Mouse (Mus musculus): ENCODE results near the gene Herc4. TPM values are rescaled to one million over a fixed set of nuclear protein-coding genes. Genes with fewer than 3 reads are reported as not detected.

Herc4 gene
- 10 to 100 TPM; 92.3 to 93.1 TPM for total RNA-seq (2021)
- long read RNA-seq, experiment 1, transcript Herc4-201 (25 exons, 3,898 nt), result major isoform, 13 of 29 reads
- long read RNA-seq, experiment 1, partial matches to known transcripts, result 4 of 29 reads
- long read RNA-seq, experiment 1, other reads (novel, unspliced or antisense), result 12 of 29 reads
- long read RNA-seq, experiment 2, transcript Herc4-201 (25 exons, 3,898 nt), result major isoform, 30 of 77 reads
- long read RNA-seq, experiment 2, partial matches to known transcripts, result 12 of 77 reads
- long read RNA-seq, experiment 2, other reads (novel, unspliced or antisense), result 32 of 77 reads

DNA sequence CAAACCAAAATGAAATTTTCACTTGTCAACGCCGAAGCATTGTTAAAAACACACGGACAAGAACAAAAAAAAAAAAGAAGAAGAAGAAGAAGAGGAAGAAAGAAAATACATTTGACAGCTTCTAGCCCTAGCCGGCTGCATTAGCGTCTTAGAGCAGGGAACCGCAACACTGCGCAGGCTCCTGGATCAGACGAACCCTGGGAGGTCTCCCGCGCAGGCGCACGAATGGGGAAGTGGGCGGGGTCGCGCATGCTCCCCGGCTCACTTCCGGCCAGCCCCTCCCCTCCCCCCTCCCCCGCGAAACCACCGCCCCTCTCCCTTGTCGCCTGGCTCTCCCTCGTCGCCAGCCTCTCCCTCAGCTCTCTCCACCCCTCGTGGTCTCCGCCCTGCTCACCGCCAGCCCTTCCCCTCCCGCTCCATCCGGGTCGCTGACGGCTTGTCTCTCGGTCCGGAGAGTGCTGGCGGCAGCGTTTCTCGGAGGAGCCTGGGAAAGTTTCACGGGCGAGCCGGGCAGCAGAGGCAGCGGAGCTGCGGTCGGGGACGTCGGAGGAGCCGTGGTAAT lies at the start of gene Herc4:
TSS of gene Herc4 (plus strand) at position 318 of the 562 bp plus-strand sequence.
- DNase-seq (ENCODE audit: low spot score in 2 of 2), result peak; percentile 86 to 95

DNA sequence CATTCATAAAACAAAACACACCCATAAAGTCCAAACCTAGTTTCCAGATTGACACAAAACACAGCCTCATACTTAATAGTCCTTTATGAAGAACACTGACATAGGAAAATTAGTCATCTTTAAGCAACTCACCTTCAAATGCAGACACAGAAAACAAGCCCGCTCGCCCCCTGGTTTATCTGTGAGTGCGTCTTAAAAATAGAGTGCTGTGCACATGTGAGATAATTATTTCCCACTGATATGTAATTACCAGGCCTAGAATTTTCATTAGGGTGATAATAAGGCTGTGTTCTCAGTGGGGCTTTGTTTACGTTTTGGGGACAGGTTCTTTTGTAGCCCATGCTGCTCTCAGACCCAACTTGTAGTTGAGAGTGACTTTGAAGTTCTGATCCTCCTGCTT lies 44.6 kb upstream of the Herc4 start:
- DNase-seq (ENCODE audit: low spot score in 2 of 2), result no peak

DNA sequence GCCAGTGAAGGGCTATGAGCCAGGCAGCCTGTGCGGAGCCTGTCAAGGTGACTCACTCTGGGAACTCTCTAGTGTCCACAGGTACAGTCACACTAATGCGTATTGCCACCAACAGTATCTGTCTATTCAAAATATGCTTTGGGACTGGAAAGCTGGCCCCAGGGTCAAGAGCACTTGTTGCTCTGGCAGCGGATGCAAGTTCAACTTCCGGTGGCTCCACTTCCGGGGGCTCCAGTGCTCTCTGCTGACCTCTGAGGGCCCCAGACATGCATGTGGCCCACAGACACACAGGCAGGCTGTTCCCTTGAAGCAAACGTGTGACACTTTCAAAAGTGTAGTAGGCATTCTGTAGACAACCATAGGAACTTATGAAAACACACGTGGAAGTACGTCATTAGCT lies 42.1 kb upstream of the Herc4 start:
- DNase-seq (ENCODE audit: low spot score in 2 of 2), result no peak

DNA sequence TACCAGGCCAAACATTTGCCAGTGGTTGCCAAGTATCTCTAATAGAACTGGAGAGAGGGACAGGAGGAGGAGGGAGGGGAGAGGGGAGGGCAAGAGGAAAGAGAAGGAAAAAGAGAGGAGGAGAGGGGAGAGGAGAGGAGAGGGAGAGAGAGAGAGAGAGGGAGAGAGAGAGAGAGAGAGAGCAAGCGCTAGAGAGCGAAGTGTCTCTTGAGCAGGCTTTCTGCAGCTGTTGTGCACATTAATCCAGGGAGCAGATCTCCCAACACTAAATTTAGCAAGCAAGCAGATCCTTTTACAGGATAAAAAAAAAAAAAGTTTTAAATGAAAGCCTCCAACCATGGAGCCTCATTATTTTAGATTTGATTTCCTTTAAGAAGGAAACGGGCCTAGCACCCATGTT lies 40.6 kb upstream of the Herc4 start:
- no peak for DNase-seq (ENCODE audit: low spot score in 2 of 2)

DNA sequence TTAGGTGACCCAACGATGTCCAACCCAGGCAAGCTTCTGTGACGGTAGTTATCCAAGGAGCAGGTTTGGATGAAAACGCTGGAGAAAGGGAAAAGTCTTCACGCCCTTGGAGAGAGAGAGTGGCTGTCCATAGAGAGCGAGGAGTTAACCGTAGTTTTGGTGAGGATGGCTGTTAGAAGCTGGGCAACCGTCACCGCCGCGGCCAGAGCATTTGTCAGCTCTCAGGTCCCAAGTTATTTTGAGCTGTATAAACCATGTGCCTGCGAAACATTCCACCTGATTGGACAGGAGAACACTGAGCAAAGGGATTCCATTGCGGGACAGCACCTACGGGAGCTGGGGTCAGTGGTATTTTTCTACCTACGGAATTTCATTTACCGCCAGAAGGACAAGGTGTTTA lies 39.9 kb upstream of the Herc4 start, which contains the start of gene Mypn:
TSS of gene Mypn (minus strand) at position 225 of the 400 bp plus-strand sequence.
- DNase-seq (ENCODE audit: low spot score in 2 of 2), result no peak

DNA sequence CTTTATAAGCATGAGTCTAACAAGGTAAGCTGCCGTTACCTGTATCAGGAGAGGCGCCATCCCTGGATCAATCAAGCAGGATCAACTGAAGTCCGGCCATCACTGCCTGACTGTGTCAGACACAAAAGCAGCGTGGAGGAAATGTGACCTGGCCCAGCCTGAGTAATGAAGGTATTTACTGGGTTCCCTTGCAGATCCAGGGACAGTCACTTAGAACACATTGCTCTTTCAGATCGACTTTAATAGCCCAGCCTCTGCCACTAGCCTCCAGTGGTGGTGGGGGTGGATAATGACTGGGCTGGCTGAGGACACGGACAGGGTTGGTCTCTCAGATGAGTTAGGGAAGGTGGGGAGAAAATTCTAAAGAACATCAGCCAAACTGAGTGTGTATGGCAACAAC lies 34.7 kb upstream of the Herc4 start:
- no peak for DNase-seq (ENCODE audit: low spot score in 2 of 2)

DNA sequence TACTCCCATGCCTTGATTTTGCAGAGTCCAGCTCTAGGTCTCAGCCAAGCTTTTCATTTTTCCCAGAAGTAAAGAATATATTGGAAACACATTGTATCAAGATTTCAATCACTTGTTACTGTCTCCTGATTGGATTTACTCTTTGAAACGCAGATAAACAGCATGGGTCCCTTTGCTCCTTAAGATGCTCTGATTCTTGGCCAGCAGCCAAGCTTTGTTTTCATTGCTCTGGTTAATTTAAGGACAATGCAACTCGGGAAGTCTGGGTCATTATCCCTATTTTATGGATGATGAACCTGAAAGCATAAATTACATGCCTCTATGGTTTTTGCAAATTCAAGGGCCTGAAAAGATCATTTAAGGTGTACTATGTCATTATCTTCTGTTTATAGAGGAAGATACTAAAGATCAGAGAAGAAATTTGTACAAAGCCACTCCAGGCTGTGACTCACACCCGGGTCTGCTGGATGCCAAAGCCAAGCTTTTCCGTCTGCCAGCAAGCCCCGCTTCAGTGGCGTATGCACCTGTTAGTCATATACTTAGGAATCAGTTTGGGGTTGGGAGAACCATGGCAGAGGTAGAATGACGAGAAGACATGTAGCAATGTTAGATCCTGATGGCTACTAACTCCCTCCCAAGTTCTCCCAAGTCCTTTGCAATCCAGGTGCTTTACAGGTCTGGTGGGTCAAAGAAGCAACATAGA lies 22.4 kb upstream of the Herc4 start:
- no peak for DNase-seq (ENCODE audit: low spot score in 2 of 2)

DNA sequence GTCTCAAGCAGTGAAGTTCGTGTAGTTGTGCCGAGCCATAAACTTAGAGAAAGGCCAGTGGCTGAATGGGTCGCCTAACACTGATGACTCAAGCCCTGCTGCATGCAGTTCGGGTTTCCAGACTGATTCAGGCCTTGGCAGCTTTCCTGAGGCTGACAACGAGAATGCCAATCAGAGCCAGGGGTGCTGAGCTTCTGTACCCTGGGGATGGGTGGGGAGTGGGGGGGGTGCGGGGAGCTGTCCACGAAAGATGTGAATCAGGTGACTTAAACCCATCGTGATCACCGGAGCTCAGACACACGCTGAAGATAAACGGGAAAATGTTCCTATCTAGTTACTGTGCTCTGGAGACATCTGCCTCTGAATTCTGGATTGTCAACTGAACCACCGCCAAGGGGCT lies 19.3 kb upstream of the Herc4 start:
- DNase-seq (ENCODE audit: low spot score in 2 of 2), result no peak

DNA sequence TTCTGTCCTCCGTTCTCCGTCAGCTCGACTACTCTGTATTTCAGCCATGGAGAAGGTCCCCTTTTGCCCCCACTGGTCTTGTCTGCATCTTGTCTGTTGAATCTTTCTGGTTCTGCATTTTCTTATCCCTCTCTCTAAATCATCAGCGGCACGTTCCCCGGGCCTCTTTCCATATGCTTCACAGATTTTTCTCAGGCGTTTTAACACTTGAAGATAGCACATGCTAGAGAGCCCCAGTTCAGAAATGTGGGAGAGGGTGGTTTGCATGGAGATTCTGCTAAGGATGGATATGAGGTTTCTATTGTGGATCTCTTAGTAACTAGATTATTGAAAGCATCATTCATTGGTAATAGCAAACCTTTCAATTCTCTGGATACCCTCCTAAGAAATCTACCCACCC lies 13.3 kb upstream of the Herc4 start:
- no peak for DNase-seq (ENCODE audit: low spot score in 2 of 2)

DNA sequence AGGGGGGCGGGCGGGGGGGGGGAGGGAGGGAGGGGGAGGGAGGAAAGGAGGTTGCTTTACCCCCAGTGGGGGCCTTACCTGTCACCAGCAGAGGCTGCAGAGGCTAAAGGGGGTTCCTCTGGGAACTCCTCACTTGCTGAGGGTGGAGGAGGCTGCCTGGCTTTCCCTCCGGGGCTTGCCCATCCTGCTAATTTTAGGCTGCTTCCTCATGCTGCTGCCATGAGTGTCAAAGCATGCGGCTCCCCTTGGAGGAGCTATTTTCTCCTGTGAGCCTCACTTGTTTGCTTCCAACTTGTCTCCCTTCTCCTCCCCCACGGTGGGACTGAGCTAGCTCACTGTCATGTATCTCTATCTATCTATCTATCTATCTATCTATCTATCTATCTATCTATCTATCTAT lies 12.8 kb upstream of the Herc4 start:
- DNase-seq (ENCODE audit: low spot score in 2 of 2), result no peak

DNA sequence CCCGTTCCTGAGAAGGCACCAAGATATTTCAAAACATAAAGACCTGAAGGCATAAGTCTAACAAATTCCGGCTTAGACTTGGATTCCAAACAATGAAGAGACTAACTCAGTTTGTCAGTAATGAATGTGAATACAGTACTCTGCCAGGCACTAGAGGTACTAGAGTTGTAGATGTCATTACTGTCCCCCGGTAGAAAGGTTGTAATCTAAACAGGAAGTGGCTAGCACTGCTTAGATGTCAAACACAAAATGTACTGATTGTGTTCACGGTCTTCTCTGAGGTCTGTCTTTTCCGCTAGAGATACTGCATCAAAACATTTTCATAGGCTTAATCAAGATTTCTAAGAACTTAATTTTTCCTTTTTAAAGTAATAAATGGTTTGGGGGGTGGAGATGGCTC lies 12.0 kb upstream of the Herc4 start:
- DNase-seq (ENCODE audit: low spot score in 2 of 2), result no peak

DNA sequence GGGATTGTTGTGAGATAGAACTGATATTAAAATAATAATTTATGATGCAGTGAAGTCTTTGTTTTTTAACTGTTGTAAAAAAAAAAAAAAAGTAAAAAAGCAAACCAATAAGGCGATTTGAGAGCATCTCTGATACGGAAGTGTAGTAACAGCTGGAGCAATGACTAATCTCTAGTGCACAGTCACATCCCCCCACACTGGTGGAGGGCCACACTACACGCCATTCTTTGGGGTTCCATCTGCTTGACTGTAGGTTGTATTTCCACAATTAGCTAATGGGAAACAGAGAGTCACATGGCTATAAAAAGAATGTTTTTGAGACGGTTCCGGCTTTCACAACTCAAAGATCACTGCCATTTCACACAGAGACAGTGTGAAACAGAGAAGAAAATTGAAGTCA lies 9.5 kb upstream of the Herc4 start:
- no peak for DNase-seq (ENCODE audit: low spot score in 2 of 2)

DNA sequence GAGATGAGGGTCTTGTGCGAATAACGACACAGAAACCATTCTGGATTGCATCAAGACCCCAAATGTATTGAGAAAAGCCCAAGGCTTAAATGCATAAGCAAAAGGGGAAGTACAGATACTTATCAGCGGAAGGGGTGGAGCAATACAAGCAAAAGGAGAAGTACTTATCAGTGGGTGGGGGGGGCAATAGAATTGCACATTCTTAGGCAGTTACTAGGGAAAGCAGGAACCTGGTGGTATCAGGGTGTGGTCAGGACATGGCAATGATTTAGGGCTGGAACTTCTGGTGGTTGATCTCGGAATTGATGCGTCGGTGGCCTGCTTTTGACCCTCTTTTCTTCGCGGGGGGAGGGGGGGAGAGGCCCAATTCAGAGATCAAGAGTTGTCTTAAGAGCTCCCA lies 7.7 kb upstream of the Herc4 start:
- no peak for DNase-seq (ENCODE audit: low spot score in 2 of 2)

DNA sequence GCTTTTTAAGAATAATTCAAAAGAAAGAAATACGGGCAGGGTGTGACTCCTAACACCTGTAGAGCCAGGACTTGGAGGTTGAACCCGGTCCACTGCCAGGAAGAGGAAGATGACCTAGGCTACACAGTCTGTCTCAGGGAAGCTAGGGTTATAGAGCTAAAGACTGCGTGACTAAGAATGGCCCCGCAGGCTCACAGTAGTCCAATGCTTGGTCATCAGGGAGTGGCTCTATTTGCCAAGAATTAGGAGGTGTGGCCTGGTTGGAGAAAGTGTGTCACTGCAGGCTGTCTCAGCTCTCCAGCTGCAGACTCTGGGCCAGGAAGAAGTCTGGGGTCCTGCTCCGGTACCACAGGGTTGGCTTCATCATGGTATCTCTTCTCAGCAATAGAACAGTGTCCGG lies 6.9 kb upstream of the Herc4 start:
- DNase-seq (ENCODE audit: low spot score in 2 of 2), result no peak

DNA sequence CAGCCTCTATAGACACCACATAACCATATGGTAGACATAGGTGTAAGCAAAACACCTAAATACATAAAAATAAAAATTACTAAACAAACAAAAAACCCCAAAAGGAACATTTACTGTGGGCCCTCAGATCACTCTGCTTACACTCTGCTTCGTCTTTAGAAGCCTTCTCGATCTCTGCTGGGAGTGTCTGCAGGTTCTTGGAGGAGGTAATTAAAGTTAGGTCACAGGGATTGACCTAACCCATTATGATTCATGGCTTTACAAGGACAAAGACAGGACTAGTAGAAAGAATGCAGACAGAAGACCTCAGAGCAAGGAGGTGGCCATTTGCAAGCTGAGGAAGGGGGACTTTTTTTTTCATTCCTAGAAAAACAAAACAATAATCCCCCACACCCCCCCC lies 6.4 kb upstream of the Herc4 start:
- no peak for DNase-seq (ENCODE audit: low spot score in 2 of 2)

DNA sequence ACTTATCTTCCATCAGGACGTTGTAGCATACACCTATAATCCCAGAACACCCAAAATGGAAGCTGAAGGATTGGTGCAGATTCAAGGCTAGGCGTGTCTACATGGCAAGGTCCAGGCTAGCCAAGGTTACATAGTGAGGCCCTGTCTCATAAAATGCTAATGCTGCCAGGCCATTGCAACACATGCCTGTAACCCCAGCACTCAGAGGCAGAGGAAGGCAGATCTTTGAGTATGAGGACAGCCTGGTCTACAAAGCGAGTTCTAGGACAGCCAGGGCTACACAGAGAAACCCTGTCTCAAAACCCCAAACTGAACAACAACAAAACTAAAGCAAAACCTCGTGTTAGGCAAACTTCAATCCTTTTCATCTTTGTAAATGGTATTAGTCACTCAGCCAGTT lies 5.5 kb upstream of the Herc4 start:
- no peak for DNase-seq (ENCODE audit: low spot score in 2 of 2)

DNA sequence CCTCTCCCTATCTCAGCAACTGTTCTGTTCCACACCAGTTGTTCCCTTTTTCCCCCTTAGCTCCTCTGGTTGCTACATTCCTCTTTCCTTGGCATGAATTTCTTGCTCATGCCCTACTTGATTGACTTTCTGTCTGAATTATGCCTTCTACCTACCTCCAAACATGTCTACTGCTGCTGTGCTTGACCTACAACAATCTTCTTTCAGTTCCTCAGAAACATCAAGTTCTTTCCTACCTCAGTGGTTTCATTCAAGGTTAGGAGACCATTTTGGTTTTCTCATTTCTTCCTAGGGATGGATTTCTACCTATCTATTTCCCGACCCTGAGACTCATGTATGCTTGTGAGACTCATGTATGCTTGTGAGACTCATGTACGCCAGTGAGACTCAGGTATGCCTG lies 3.8 kb upstream of the Herc4 start:
- DNase-seq (ENCODE audit: low spot score in 2 of 2), result no peak

DNA sequence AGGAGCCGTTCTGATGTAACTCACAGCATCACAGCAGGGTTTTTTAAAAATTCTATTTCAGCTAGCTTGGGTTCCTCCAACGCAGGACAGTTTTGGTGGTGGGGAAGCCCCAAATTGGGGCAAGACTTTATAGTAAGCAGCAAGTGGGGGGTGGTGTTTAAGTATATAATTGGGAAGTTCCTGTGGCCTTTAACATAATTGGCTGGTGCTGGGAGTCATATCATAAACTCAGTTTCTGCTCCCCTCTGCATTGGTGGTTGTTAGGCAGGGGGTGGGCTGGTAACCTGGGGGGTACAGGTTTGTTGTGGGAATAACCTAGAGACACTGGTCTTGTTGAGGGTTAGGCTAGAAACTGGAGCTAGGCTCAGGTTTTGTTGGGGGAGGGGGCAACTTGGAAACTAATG lies 2.7 kb upstream of the Herc4 start:
- DNase-seq (ENCODE audit: low spot score in 2 of 2), result no peak

DNA sequence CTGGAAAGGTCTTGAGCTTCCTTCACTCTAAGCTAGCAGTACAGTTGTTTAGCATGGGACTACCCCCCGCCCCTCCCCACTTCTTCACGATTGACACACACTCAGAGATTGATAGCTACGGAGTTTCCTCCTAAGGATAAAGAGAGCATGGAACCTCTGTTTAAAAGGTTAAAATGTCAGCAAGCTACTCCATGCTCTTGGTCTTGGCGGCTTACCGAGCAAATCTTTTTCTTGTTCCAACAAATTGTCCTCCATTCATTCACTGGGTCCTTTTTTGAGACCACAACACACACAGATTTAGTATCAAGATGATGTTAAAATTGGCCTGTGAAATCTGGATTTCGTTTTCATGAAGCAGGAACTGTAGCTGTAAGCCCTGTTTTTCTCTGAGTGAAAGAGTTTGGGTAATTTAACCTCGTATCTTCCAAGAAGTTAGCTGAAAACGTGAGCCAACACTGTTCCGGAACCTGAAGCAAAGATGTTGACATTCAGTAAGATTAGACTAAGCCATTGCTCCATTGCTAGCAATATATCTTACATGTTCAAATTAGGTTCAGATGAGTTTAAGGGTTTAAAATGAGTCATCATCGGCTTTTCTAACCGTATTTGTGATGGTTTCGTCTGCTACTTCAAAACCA lies 693 bp upstream of the Herc4 start:
- no peak for DNase-seq (ENCODE audit: low spot score in 2 of 2)

DNA sequence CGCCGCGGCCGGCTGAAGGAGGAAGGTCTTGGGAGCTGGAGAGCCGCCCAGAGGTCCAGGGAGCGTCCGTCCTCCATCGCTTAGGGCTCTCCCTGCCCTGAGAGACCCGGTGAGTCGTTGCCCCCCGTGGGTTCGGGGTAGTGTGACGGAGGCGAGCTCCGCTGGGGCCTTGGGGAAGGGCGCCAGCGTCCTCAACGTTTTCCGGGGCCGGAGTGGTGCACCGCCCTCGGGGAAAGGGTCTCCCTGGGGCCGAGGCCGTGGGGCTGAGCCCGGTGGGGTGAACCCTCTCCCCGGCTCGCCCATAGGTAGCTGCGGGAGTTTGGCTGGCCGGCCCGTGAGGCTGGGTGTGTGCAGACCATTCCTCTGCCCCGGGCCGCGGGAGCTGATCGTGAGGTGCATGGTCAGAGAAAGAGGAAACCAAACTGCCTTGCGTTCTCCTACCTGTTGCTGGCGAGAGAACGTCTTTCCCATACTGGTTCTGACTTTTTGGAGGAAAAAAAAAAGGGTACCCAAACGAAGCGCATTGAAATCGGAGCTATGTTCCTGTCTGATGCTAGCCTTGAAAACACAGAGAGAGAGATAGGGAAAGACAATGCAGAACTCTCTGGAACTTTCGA lies 553 bp downstream of the Herc4 start:
- DNase-seq (ENCODE audit: low spot score in 2 of 2), result peak in 1 of 2 experiments; percentile 36

DNA sequence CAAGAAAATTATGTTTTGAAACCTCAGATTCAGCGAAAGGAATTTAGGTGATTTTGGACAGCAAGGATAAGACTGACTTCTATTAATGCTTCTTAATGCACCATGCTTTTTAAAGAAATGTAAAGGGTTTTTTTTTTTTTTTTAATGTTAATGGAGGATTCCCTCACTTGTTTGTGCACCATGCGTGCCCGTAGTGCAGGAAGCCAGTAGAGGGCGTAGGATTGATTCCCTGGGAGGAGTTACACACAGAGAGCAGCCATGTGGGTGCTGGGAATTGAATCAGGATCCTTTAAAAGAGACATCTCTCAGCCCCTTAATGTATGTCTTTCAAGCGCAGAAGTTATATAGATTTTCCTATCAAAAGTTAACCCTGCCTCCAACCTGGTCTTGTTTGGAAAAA lies 1.1 kb downstream of the Herc4 start:
- no peak for DNase-seq (ENCODE audit: low spot score in 2 of 2)

DNA sequence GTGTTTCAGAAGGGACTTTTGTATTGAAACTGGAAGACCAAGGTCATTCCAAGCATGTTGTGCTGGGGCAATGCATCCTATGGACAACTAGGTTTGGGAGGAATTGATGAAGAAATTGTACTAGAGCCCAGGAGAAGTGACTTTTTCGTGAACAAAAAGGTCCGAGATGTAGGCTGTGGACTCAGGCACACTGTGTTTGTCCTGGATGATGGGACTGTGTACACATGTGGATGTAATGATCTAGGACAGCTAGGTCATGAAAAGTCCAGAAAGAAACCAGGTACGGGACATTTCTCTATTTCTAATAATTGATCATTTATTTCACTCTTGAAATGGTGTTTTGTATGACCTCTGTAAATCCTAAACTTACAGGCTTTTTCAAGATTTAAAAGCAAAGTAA lies 2.2 kb downstream of the Herc4 start:
- DNase-seq (ENCODE audit: low spot score in 2 of 2), result no peak
